Mouse (Mus musculus) lung, postnatal 36 days (tissue): ENCODE measurements around the gene Defb29.

Source experiments
- DNase-seq: peaks from one replicate; pipeline ENCODE4 v3.0.0; 2022; ENCODE audit warnings: mixed read lengths

Gene Defb29

DNA sequence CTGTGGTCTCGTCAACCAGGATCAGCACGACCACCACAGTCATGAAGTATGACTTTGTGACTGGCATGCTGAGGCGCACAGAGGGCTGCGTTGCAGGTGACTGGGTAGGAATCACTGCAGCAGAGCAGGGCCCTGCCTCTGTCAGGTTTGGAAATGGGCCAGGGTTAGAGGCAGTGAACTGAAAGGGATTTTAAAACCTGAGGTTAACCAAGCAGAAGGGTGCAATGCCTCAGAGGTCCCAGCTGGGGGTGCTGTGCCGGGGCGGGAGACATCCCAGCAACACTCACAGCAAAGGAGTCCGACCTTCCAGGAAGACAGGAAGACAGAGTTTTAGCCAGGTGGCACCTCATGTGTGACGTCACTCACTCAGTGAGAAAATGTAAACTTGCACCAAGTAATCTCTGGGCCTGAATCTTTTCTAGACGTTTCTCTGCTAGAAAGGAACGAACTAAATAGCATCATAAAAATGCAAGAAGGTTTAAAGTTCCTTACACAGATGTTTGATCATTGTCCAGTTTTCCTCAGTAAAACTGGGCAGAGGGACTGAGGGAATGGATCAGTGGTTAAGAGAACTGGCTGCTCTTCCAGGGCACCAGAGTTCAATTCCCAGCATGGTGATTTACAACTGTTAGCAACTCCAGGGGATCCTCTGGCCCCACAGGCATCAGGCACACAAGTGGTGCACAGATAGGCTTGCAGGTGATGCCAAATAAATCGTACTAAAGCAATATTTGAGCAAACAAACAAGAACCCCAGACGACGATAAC, at the start of gene Defb29:
Gene Defb29 (minus strand): TSS at position 155 of the 767 bp plus-strand sequence.
- DNase-seq: no peak

DNA sequence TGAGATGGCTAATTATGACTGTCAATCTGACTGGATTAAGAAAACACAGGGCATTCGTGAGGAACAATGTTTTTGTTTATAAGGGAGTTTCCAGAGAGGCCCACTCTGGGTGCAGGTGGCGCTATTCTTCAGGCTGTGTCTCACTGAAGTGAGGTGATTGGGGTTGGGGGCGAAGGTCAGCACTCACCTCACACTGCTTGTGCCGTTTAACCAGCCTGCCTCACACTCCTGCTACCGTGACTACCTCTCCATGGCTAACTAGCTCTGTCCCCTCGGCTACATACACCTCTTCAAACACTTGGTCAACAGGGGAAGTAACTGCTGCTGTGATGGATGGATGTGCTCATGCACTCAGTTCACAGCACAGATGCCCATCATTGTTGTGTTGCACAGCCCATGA, 49.1 kb upstream of the Defb29 start:
- no peak for DNase-seq

DNA sequence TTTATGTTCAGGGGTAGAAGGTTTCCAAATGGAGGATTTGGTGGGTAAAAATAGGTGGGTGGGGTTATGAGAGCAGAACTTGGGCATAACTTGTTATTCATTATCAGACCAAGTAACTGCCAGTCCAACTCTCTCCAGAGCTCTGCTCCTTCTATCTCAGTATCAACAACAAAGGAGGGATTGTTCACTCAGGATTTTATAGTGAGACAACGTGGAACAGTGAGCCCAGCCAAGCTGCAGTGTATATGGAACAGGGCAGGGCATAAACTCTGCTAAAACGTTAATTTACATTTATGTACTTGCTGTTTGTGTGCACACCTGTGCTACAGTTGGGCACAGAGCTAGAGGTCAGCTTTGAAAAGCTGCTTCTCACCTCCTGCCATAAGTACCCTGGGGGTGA, 48.6 kb upstream of the Defb29 start:
- DNase-seq: no peak

DNA sequence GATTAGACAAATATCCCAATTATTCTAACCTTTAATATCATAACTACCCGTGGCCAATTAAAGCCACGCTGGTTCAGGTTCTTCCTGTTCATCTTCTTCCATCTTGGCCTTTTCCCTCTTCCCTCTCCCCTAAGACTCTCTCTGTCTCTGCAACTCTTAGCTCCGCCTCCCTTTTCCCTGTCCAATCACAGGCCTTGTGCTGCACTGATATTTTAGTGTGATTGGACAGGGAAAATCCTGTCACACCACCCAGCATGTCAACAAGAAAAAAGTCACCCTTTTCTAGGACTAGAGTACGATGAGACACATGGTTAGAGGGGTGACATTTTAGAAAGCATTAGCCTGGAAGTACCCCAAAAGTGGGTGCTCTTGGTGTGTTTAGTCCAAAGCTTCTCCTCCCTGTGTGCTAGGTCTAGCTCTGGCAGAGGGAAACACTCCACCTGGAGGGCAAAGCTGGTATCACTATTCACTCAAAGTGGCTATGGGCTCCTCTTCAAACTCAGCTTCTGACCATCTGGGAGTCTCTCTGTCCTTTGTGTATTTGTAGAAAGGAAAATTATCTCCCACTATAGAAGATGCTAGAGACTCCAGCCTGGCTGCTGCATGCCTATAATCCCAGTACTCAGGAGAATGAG, 47.1 kb upstream of the Defb29 start:
- DNase-seq: peak; percentile 13

DNA sequence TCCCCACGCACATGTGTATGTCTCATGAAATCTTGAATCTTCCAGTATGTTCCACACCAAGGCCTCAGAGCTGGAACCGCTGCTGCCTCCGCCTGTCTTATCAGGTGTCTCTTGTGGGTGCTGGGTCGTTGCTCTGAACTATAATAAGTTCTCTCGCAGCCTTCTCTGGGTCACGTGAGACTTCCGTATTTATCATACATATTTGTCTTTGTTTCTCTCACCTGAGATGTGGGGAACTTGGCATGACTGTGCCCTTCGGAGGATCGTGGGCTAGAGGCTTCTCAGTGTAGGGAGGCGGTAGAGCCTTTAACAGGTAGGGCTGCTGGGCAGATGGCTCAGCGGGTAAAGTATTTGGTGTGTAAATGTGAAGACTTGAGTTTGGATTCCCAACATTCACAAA, 40.7 kb upstream of the Defb29 start:
- no peak for DNase-seq

DNA sequence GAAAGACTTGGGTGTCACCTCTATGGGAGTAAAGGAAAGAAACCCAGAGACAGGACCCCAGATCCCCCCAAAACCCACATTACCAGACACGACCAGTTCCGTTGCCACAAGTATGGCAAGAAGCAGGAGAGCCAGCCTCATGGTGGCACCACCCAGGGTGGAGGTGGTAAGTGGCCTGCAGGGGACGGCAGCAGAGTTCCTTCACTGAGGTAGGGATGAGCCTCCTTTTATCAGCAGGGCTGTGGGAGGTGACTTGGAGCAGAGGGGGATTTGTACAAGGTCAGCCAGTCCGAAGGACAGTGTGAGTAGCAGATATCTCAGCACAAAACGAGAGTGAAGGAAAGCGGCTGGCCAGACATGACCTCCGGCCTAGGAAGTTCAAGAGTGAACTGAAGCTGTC, 40.2 kb upstream of the Defb29 start, which contains the start of gene Defb19:
Gene Defb19 (minus strand): TSS at position 206 of the 400 bp plus-strand sequence.
- DNase-seq: no peak

DNA sequence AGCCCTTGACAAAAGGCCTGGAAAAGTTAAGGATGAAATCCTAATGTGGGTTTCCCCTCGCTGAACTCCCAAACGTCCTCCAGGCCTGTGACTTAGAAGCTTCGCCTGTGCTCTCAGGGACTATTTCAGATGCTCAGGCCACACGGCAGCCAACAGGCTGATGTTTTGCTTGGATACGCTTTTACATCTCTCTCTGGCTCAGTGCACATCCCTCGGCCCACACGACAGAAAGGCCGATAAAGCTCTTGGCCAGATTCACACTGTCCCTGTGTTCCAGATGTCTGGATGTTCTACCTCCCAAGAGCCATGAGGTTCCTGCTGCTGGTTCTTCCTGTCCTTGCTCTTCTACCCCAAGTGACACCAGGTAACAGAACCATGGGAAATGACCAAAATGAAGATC, 33.6 kb upstream of the Defb29 start:
- no peak for DNase-seq

DNA sequence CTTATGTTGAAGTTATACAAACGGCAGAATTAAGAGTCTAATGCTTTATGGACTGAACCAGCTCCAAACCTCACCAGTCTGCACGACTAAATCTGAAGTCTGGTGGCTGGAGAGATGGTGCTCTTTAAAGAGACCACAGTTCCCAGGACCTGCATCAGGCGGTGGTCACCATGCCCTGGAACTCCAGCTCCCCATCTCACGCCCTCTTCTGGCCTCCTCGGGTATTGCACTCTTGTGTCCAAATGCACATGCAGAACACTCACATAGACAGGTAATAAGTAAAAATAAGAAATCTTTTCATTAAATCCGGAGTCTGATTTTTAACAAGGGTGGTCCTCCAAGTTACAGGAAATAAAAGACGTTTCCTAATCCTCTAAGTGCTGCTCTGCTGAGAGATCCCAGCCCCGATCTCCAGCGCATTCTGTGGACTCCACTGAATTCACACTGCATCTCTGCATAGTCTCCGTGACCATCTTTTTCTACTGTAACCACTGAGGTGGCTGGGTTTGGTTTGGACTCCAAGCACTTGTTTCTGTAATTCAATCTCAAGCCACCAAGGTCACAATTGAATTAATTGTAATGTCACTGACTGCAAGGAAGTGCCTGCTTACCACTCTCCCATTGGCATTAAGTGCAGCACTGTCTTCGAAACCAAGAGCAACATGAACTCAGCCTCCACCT, 32.4 kb upstream of the Defb29 start, which contains the start of gene Defb21:
Gene Defb21 (plus strand): TSS at position 631 of the 681 bp plus-strand sequence.
- no peak for DNase-seq

DNA sequence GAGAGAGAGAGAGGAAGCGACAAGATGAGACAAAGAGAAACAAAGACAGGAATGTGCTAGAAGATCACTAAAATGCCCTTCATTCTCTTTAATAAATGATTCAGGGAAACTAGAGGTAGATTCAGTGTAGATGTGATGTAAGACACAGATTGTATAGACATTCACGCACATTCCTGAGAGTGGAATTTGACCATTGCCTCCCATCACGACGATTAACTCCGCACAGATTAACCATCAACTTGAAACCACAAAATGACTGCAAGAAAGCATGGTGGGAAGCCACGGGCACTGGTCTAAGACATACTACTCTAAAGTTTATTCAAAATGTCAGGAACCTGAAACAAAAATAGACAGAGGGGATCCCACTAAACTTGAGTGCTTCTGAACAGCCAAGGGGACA, 30.4 kb upstream of the Defb29 start:
- no peak for DNase-seq

DNA sequence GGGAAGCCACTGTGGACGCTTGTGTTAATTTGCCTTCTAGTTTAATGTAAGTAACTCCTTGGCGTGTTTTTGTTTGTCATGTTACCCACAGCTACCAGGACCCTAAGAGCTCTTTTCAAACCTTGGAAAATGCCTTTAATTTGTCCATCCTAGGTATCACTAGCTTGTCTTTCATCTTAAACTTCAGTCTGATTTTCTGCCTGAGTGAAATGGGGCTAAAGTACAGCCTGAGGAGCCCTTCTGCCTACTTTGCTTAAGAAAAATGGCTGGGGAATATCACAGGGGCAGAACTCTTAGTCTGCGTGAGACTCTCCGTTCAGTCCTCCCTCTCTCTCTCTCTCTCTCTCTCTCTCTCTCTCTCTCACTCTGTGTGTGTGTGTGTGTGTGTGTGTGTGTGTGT, 30.0 kb upstream of the Defb29 start:
- DNase-seq: no peak

DNA sequence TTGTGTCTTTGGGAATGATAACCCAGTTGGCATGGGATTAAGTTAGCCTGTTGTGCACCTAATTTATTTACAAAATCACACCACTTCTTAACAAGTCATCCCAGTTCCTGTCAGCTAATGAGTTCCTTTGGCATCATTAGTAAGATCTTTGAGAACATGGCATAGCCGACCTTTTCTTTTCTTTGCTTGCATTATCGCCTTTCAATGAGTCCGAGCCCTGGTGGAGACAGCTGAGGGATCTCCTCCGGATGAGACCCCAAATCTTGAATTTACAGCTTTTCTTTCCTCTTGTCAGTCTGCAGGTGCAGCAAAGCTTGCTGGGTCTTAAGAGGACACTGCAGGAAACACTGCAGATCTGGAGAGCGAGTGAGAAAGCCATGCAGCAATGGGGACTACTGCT, 29.1 kb upstream of the Defb29 start, which contains the start of gene Gm17416:
Gene Gm17416 (plus strand): TSS at position 301 of the 400 bp plus-strand sequence.
- DNase-seq: no peak

DNA sequence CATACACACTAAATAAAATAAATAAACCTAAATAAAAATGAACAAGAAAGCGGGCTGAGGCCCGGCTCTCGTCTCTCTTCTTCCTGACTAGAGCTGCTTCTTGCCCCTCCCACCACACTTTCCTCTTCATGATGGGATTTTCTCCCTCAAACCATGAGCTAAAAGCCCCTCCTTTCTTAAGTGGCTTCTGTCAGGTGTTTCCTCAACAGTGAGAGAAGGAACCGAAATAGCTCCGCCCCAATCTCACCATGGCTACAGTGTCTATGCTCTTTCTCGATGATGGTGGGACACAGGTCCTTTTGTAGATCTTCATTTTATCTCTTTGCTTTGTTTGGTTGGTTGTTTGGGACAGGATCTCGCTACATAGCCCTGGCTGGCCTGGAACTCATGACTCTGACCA, 16.8 kb upstream of the Defb29 start:
- DNase-seq: no peak

DNA sequence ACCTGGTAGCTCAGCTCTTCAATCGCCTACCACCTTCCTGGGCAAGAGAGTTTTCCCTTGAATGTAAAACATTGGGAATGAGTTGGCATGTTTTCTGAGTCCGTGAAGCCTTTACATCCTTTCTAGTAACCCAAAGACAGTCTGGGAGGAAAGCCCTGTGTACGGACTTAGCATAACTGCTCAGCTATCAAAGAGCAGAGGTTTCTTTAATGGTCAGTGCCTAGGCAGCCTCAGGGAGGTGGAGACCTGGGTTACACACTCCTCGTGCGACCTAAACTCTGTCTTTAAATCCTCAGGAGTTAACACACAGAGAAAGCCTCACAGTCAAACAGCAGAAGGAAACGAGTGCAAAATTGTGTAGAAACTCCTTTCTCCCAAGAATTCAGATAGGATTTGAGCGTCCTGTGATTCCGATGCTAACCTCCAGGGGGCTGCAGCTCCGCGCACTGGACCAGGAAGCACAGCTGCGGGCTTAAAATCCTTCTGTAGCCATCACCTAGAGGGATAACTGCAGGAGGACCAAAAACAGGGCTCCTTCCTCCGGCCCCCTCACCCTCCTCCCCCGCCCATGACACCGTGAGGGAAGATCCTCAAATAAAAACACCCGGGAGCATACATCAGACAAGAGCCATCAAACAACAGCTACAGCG, 14.0 kb upstream of the Defb29 start:
- DNase-seq: peak; percentile 50

DNA sequence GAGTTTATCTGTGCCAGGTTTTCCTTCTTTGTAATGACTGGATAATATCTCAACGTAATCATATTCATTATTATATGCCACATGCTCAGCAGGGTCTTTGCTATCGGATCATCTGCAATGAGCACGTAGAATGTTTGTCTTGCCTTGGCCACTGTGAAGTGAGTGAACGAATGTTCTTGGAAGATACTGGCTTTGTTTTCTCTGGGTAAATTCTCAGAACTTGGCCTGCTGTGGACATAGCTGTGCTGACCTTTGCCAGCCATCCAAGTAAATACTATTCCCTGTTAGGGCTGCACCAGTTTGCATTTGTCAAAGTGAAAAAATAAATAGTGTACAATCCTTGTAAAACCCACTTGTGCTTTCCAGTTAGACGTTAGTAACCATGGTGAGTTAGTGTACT, 8.2 kb upstream of the Defb29 start:
- no peak for DNase-seq

DNA sequence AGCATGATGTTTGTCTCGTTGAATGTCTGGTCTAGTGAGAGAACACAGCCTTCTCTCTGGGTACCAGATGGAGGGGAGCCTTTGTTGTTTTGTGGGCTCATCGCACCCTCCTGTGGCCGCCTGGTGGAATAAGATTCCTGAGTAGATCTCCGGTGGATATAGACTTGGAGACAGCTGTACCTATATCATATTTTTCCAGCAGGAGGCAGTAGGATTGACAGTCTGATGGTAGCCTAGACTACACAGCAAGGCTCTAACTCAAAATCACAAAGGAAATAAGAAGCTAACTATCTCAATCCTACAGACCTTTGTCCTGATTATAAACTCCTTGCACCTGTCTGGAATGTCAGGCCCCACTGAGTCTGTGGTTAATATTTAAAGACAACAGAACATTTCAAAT, 4.8 kb upstream of the Defb29 start:
- peak; percentile 27 for DNase-seq

DNA sequence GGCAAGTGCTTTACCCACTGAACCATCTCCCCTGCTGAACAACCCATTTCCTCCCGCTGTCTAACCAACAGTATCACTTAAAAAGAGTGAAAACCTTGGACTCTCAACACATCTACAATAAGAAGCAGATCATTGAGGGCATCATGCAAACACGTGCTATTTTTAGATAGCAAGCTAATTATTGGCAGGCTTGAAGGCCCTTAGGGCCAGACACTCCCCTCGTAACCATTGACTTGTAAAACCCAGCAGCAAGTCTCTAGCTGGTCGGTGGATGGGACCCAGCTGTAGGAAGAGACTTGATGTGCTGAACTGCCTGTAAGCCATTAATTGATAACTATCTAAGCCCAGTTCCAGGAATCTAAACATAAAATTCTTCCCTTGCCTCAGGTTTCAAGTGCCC, 3.6 kb upstream of the Defb29 start:
- peak; percentile 3 for DNase-seq

DNA sequence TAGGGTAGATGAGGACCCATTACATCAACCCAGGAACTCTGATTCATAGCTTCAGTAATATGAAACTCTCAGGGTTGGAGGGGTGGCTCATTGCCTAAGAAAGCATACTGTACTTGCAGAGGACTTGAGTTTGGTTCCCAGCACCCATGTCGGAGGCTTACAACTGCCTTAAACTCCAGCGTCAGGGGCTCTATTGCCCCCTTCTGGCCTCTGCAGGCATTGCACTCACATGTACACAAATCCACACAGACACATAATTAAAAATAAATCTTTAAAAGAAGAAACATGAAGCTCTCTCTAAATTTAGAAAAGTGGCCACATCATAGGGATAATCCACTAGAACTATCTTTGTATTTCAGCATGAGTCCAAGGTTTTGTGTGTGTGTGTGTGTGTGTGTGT, 3.0 kb upstream of the Defb29 start:
- no peak for DNase-seq

DNA sequence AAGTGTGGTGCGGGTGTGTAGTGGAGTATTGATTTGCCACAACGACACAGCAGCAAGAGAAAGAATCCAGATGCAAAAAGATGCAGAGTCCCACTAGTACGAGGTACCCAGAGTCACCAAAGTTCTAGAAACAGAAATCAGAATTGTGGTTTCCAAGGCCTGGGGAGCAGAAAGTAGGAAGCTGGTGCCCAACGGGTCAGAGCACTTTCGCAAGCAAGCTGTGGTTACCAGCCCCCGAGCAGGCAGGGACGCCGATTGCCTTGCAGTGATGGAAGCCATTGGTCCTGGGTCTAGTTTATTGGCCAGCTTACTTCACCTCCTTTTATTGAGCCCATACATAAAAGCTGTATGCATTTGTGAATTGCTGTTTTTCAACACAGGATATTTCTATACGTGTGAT, 2.1 kb upstream of the Defb29 start:
- peak; percentile 4 for DNase-seq

DNA sequence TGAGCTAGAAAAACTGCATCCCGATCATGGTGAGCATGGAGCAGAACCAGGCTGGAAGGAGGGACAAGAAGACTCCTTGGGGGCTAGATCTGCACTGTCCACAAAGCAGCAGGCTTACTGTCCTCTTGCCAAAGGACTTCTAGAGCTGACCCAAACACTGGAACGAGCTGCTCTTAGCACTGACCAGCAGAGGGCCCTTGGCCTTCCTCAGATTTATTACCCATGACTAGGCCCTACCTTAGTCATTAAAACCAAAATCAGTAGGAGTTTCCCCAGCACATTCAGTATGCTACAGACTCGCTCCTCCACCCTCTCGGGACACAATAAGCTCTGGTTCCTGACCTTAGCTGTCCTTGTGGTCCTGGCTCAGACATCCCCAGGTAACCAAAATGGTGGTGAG, 21.9 kb downstream of the Defb29 start, which contains the start of gene Defb28:
Gene Defb28 (plus strand): TSS at position 275 of the 400 bp plus-strand sequence.
- no peak for DNase-seq

DNA sequence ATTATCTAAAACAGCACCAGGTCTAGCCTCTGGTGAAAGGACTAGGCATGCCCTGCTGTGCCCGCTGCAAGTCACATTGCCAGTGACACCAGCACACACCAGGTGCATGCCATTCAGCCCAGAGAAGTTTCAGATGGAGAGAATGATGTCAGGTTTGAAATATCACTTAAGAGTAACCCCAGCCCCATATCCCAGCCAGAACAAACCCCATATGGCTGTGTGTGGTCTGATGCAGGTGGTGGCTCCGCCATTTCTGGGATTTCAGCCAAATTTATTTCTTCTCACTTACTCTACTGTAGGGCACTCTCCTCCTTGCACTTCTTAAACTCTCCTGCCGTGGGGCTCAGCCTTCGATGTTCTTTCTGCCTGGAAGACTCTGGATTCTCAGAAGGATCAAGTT, 23.8 kb downstream of the Defb29 start:
- no peak for DNase-seq

DNA sequence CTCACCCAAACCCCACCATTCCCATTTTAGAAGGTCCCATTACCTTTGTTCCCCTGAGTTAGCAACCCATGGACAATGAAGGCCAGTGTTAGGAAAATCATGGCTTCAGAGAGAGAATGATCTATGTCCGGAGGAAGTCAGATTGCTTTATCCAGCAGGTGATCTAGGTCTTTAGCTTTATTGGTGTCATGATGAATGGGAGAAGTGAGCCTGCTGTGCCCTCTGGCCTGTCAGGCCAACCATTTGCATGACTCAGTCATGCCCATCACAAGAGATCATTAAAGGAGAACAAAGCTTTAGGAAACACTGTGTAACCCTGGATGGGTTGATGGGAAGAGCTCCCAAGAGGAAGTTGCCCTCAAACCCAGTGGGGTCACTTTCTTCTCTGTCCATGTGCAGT, 28.3 kb downstream of the Defb29 start, which contains the start of gene Defb26:
Gene Defb26 (minus strand): TSS at position 101 of the 400 bp plus-strand sequence.
- no peak for DNase-seq

DNA sequence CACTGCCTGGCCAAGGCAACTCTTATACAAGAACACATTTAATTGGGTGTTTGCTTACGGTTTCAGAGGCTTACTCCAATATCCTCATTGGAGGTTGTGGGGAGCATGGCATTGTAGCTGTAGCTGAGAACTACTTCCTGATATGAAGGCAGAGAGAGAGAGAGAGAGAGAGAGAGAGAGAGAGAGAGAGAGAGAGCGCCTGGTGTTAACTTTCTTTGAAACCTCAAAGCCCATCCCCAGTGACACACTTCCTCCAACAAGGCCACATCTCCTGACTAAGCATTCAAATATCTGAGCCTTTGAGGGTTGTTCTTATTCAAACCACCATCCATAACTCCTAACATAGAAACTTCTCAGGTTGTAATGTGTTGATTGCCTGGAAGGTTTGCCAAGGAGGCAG, 35.9 kb downstream of the Defb29 start:
- no peak for DNase-seq

DNA sequence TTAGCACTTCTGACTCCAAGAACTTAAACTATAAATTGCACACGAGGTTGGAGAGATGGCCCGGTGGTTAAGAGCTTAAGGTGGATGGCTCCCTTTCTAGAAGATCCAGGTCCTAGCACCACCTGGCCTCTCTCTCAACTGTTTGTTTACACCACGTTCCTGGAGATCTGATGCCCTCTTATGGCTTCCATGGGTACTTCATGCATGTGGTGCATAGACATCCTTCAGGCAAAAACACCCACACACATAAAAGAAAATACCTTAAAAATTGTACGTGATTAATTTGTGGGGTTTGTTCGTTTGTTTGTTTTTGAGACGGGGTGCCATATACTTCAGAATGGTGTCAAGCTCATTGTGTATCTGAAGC, 39.1 kb downstream of the Defb29 start:
- no peak for DNase-seq
